Mouse (Mus musculus): ENCODE data around the gene Stag1.

The Stag1 gene

GRCm38 (mm10) chr9:100962903-100963427 is 365.4 kb downstream of the Stag1 start:
- DNase-seq (ENCODE audit: low read depth, low spot score), result no peak

- no peak for DNase-seq (ENCODE audit: low read depth, low spot score)
Measured at GRCm38 (mm10) chr9:100963428-100963912, 365.9 kb downstream of the Stag1 start.

DNA sequence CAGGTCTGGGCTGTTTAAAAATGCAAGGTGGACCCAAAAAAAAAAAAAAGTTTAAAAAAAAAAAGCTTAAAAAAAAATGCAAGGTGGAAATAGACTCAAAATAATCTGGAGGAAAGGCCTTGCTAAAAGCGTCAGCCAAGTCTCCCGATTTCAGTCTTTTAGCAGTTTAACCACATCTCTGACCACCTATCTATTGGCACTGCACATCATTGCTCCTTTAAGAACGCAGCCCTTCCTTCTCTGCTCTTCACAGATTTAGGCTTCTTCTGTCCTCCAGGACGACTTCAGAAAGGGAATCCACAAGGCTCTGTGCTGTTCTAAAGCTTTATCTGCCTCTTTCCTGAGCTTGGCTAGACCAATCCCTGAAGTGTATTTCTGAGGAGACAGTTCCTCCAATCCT is 366.5 kb downstream of the Stag1 start:
- DNase-seq (ENCODE audit: low read depth, low spot score), result no peak

DNA sequence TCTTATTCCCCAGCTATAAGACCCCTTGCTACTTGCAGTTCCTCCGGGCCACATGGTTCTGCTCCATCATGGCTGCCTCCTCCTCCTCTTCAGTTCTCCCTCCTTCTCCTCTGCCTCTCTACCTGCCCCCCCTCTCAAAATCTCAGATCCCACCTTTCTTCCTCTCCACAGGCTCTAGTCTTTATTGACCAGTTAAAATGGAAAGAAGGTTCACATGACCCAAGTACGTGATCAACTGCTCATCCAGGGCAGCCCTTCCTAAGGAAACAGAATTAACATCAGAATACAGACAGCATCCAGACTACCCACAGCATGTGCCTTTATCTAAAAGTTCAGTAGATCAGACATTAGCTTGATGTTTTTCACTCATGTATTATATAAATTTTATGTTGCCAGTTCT is 371.9 kb downstream of the Stag1 start:
- no peak for DNase-seq (ENCODE audit: low read depth, low spot score)

- no peak for DNase-seq (ENCODE audit: low read depth, low spot score)
Measured at GRCm38 (mm10) chr9:100978666-100979065, 381.1 kb downstream of the Stag1 start.

DNA sequence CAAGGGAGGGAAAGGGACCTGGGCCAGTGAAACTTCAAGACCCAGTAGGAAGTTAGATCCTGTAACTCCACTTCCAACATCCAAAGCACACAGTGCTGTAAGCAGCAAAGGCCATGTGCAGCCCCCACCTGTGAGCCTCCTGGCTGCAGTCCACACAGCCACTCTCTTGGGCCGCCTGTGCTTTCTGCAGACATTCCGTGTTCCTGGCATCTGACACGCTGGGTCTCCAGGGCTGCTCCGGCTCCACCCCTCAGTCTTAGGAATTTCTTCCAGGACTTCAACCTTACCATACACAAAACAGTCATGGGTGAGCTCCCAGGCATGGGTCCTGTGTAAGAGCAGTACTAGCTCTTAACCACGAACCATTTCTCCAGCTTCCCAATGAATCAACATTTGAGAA is 381.7 kb downstream of the Stag1 start:
- DNase-seq (ENCODE audit: low read depth, low spot score), result no peak

DNA sequence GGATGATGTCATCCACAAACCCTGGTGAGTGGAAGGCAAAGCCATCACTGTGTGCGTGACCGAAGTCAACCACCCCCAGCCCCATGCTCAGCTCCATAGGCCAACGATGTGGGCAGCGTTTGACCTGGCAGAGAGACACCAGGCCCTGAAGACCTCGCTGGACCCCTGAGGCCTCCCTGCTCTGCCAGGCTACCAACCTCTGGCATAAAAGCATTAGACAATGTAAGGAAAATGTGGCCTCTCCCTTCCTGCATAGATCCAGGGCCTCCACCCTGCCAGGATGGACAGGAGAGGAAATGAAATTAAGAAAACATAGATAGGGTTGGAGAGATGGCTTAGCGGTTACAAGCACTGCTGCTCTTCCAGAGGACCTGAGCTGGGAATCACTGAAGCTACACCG is 385.2 kb downstream of the Stag1 start:
- DNase-seq (ENCODE audit: low read depth, low spot score), result no peak

GRCm38 (mm10) chr9:100984381-100985310 is 387.0 kb downstream of the Stag1 start:
- no peak for DNase-seq (ENCODE audit: low read depth, low spot score)

DNA sequence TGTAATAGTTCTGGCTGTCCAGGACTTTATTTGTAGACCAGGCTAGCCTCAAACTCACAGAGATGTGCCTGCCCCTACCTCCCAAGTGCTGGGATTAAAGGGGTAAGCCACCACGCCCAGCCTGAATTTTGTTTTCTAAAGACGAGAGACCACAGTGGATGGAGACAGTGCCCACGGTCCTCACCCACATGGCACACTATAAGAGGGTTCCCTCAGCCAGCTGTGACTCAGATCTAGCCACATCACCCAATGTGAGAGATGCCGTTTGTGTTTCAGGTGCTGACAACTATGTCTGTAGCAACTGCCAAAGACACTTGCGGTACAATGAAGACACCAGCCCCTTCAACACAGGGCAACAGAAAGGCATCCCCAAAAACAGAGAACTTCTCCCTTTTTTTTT is 389.4 kb downstream of the Stag1 start:
- no peak for DNase-seq (ENCODE audit: low read depth, low spot score)

- no peak for DNase-seq (ENCODE audit: low read depth, low spot score)
Measured at GRCm38 (mm10) chr9:100987850-100988249, 390.3 kb downstream of the Stag1 start.

GRCm38 (mm10) chr9:100990609-100991008 is 393.0 kb downstream of the Stag1 start:
- no peak for DNase-seq (ENCODE audit: low read depth, low spot score)

DNA sequence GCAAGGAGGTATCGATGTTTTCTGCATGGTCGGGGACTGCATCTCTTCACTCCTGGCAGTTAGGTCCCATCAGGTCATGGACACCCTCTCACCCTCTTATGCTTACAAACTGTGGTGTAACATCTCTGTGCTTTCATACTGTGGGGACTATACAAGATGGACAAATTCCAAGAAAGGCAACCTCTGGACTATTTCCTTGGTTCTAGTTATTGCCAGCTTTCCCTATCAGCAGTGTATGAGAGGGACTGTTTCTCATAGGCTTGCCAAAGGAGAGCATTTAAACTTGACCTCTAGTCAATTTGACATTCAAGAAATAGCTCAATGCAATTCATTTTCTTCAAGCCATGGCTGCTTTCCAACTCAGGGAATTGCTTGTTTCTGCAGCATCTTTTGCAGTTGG is 393.7 kb downstream of the Stag1 start:
- DNase-seq (ENCODE audit: low read depth, low spot score), result no peak

- no peak for DNase-seq (ENCODE audit: low read depth, low spot score)
Measured at GRCm38 (mm10) chr9:100992191-100992590, 394.6 kb downstream of the Stag1 start.

DNA sequence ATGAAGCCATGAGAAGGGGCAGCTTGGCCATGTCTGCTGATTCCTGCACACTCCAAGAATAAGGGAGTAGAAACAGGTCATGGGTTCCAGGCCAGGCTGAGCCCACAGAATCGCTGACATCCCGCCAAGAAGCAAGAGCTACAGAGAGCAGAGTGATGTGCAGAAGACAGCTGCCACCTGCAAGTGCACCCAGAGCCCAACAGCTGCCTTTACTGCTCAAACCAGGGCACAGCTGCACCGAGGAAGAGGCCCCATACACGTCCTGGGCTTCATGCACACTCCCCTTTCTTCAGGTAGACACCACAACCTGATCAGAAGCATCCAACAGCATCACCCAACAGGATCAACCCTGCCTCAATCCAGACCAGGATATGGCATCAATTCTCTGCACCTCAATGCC is 396.3 kb downstream of the Stag1 start:
- DNase-seq (ENCODE audit: low read depth, low spot score), result no peak

GRCm38 (mm10) chr9:100997138-100997537 is 399.5 kb downstream of the Stag1 start:
- DNase-seq (ENCODE audit: low read depth, low spot score), result no peak

DNA sequence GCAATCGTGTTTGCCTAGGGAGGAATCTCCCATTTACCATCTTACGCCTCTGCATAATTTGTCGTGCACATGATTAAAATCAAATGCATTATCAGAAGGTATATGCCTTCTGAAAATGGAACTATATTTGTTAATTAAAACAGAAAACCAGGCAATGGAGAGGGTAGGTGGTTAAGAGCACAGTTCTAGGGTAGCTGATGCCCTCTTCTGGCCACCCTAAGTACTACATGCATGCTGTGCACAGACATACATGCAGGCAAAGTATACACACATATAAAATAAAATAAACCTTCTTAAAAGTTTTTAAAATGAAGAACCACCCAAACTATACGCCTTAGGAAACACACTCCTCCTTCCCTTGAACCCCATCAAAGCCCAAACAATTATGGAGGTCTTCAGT is 404.5 kb downstream of the Stag1 start:
- DNase-seq (ENCODE audit: low read depth, low spot score), result no peak

GRCm38 (mm10) chr9:101002841-101003240 is 405.2 kb downstream of the Stag1 start:
- no peak for DNase-seq (ENCODE audit: low read depth, low spot score)

DNA sequence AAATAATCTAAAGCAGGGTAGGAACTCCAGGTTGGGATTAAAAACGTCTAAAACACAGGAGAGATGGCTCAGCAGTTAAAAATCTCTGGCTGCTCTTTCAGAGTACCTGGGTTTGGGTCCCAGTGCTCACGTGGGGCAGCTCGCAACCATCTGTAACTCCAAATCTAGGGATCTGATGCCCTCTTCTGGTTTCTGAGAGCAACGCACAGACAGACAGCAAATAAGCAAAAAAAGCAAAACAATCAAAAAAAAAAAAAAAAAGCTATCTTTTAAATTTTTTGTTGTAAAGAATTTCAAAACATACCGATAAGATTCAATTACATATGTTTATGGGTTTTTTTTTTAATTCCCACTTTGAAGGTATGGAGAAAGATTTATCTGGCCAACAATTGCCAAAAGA is 405.7 kb downstream of the Stag1 start:
- no peak for DNase-seq (ENCODE audit: low read depth, low spot score)

- no peak for DNase-seq (ENCODE audit: low read depth, low spot score)
Measured at GRCm38 (mm10) chr9:101005866-101006265, 408.3 kb downstream of the Stag1 start.

Data from mesoderm, embryonic 11.5 days (tissue).